Mouse (Mus musculus) midbrain, embryonic 10.5 days (tissue): ENCODE measurements around the gene Kiss1r. TPM values are rescaled to one million over a fixed set of nuclear protein-coding genes. Genes with fewer than 3 reads are reported as not detected.

Experiments
- DNase-seq: peaks from one replicate; pipeline ENCODE4 v3.0.0-alpha.2; 2017; ENCODE audit warnings: low spot score
- H3K27ac ChIP-seq: fragments of 300-500 bp; sonication (generic); replicated peaks from 2 replicates; pipeline ENCODE4 v1.5.1; 2016; ENCODE audit warnings: mild to moderate bottlenecking
- H3K27me3 ChIP-seq: fragments of 300-500 bp; sonication (generic); 2 replicates; pipeline ENCODE4 v1.6.1; 2016; ENCODE audit warnings: low read depth, mild to moderate bottlenecking; ENCODE audit not compliant: poor library complexity, severe bottlenecking
- H3K36me3 ChIP-seq: fragments of 300-500 bp; sonication (generic); 2 replicates; pipeline ENCODE4 v1.6.1; 2016; ENCODE audit warnings: mild to moderate bottlenecking, moderate library complexity
- H3K4me1 ChIP-seq: fragments of 300-500 bp; sonication (generic); 2 replicates; pipeline ENCODE4 v1.6.1; 2016
- H3K4me3 ChIP-seq: fragments of 300-500 bp; sonication (generic); 2 replicates; pipeline ENCODE4 v1.5.1; 2016; ENCODE audit warnings: mild to moderate bottlenecking, moderate library complexity
- H3K9me3 ChIP-seq: fragments of 300-500 bp; sonication (generic); replicated peaks from 2 replicates; pipeline ENCODE4 v1.6.1; 2016; ENCODE audit warnings: mild to moderate bottlenecking
- WGBS: fragments of 180-500 bp; shearing (Covaris S2); methylation state at CpG from one replicate; pipeline ENCODE4 v1.1.7; 2016; 5-methylcytosine and 5-hydroxymethylcytosine counted together
- polyA plus RNA-seq: library from polyadenylated mRNA; unstranded; fragments of >200 nt; fragmentation: Nextera tagmentation; extraction: Ambion mirVana; gene quantifications from 2 replicates; pipeline ENCODE4 v1.2.1, GENCODE M21; 2016

Kiss1r gene
- polyA plus RNA-seq = 1.0 and 1.2 TPM in 2 replicates

- 3% methylated on average over 42 of the region's 42 CpGs for WGBS
- Histone ChIP-seq H3K9me3 (no peaks in the 10 kb centered on the region), H3K27me3 (peaks cover 52% of the 10 kb centered on the region), H3K36me3 (peaks cover 14% of the 10 kb centered on the region), H3K4me1 (peaks cover 80% of the 10 kb centered on the region), H3K4me3 (peak within 1 kb of the TSS; percentile 76), H3K27ac (peak within 1 kb of the TSS; percentile 93)
- DNase-seq = peak; percentile 88
These were observed at the start of gene Kiss1r for GRCm38 (mm10) chr10:79916808-79917531. TSS of gene Kiss1r (plus strand) at chr10:79916971.

GRCm38 (mm10) chr10:79871845-79872244, 44.9 kb upstream of the Kiss1r start:
- peaks cover 55% of the 10 kb centered on the region for H3K36me3 ChIP-seq
- peaks cover 46% of the 10 kb centered on the region for H3K4me1 ChIP-seq
- H3K4me3 ChIP-seq = peak overlapping the region; percentile 82

GRCm38 (mm10) chr10:79872862-79873261, 43.9 kb upstream of the Kiss1r start:
- Histone ChIP-seq H3K4me3 (peak overlapping the region; percentile 82), H3K27ac (peak overlapping the region; percentile 96; the same call in 1 of the 2 replicates), H3K4me1 (peaks cover 49% of the 10 kb centered on the region), H3K36me3 (peaks cover 46% of the 10 kb centered on the region), H3K27me3 (peaks cover 9% of the 10 kb centered on the region; the same call in 1 of the 2 replicates), H3K9me3 (no peaks in the 10 kb centered on the region)
- 36% methylated on average over 3 of the region's 3 CpGs for WGBS
- DNase-seq = no peak

More at GRCm38 (mm10) chr10:79871845-79872244, 44.9 kb upstream of the Kiss1r start:
- WGBS = 93% methylated on average over 8 of the region's 8 CpGs
- H3K27me3 ChIP-seq = no peaks in the 10 kb centered on the region
- no peak overlapping the region for H3K27ac ChIP-seq
- no peaks in the 10 kb centered on the region for H3K9me3 ChIP-seq
- DNase-seq = no peak

- peak overlapping the region; percentile 96 for H3K27ac ChIP-seq
- H3K9me3 ChIP-seq = no peaks in the 10 kb centered on the region
- H3K36me3 ChIP-seq = peaks cover 43% of the 10 kb centered on the region
- peaks cover 9% of the 10 kb centered on the region; the same call in 1 of the 2 replicates for H3K27me3 ChIP-seq
- DNase-seq = no peak
- peaks cover 51% of the 10 kb centered on the region for H3K4me1 ChIP-seq
- H3K4me3 ChIP-seq = peak overlapping the region; percentile 82
- WGBS = 23% methylated on average over 6 of the region's 6 CpGs
These were observed 43.5 kb upstream of the Kiss1r start for GRCm38 (mm10) chr10:79873313-79873712.

- H3K9me3 ChIP-seq = no peaks in the 10 kb centered on the region
- H3K27ac ChIP-seq = peak overlapping the region; percentile 96
- peak overlapping the region; percentile 82 for H3K4me3 ChIP-seq
- 2% methylated on average over 26 of the region's 26 CpGs for WGBS
- H3K36me3 ChIP-seq = peaks cover 40% of the 10 kb centered on the region
- H3K27me3 ChIP-seq = peaks cover 9% of the 10 kb centered on the region; the same call in 1 of the 2 replicates
- peaks cover 51% of the 10 kb centered on the region for H3K4me1 ChIP-seq
- peak; percentile 56 for DNase-seq
These were observed 43.0 kb upstream of the Kiss1r start for GRCm38 (mm10) chr10:79873715-79874289.

GRCm38 (mm10) chr10:79874290-79874862, 42.4 kb upstream of the Kiss1r start, which contains the start of the genes Prtn3 and Plppr3:
TSS of gene Prtn3 (plus strand) at chr10:79874476.
TSS of gene Plppr3 (minus strand) at chr10:79874634.
- no peaks in the 10 kb centered on the region for H3K9me3 ChIP-seq
- H3K4me3 ChIP-seq = peak within 1 kb of the TSS; percentile 82
- DNase-seq = peak; percentile 87
- peaks cover 34% of the 10 kb centered on the region for H3K36me3 ChIP-seq
- H3K4me1 ChIP-seq = peaks cover 52% of the 10 kb centered on the region
- peak within 1 kb of the TSS; percentile 96 for H3K27ac ChIP-seq
- WGBS = under 1% methylated on average over 57 of the region's 57 CpGs
- H3K27me3 ChIP-seq = peaks cover 13% of the 10 kb centered on the region

GRCm38 (mm10) chr10:79877174-79877573, 39.6 kb upstream of the Kiss1r start:
- Histone ChIP-seq H3K27ac (no peak overlapping the region), H3K9me3 (no peaks in the 10 kb centered on the region), H3K36me3 (peaks cover 8% of the 10 kb centered on the region; the same call in 1 of the 2 replicates), H3K27me3 (peaks cover 41% of the 10 kb centered on the region), H3K4me1 (peaks cover 63% of the 10 kb centered on the region), H3K4me3 (no peak overlapping the region)
- 52% methylated on average over 1 of the region's 1 CpGs for WGBS
- DNase-seq = no peak

GRCm38 (mm10) chr10:79877757-79878156, 39.0 kb upstream of the Kiss1r start:
- Histone ChIP-seq H3K36me3 (0 out of 2 replicates have a peak, but pooled peaks cover 2% of the 10 kb centered on the region), H3K4me3 (no peak overlapping the region), H3K9me3 (no peaks in the 10 kb centered on the region), H3K27me3 (peaks cover 46% of the 10 kb centered on the region), H3K27ac (no peak overlapping the region), H3K4me1 (peaks cover 63% of the 10 kb centered on the region)
- 52% methylated on average over 12 of the region's 12 CpGs for WGBS
- no peak for DNase-seq

GRCm38 (mm10) chr10:79879527-79879926, 37.2 kb upstream of the Kiss1r start:
- Histone ChIP-seq H3K4me3 (no peak overlapping the region), H3K9me3 (no peaks in the 10 kb centered on the region), H3K27ac (0 out of 2 replicates have a peak overlapping the region, but pooled peaks have one; percentile 14), H3K36me3 (no peaks in the 10 kb centered on the region), H3K4me1 (peaks cover 56% of the 10 kb centered on the region), H3K27me3 (peaks cover 64% of the 10 kb centered on the region)
- DNase-seq = no peak
- WGBS = 54% methylated on average over 3 of the region's 3 CpGs

GRCm38 (mm10) chr10:79880721-79881120, 36.0 kb upstream of the Kiss1r start:
- 20% methylated on average over 9 of the region's 9 CpGs for WGBS
- Histone ChIP-seq H3K9me3 (no peaks in the 10 kb centered on the region), H3K4me3 (no peak overlapping the region), H3K27ac (no peak overlapping the region), H3K4me1 (peaks cover 44% of the 10 kb centered on the region), H3K27me3 (peaks cover 65% of the 10 kb centered on the region), H3K36me3 (no peaks in the 10 kb centered on the region)
- no peak for DNase-seq

GRCm38 (mm10) chr10:79881981-79882380, 34.8 kb upstream of the Kiss1r start:
- peaks cover 64% of the 10 kb centered on the region for H3K27me3 ChIP-seq
- no peaks in the 10 kb centered on the region for H3K36me3 ChIP-seq
- peak overlapping the region; percentile 32 for H3K4me3 ChIP-seq
- 9% methylated on average over 22 of the region's 22 CpGs for WGBS
- H3K9me3 ChIP-seq = no peaks in the 10 kb centered on the region
- H3K27ac ChIP-seq = no peak overlapping the region; the same call in 1 of the 2 replicates
- H3K4me1 ChIP-seq = peaks cover 42% of the 10 kb centered on the region
- no peak for DNase-seq

- DNase-seq = peak; percentile 81
- Histone ChIP-seq H3K27me3 (peaks cover 62% of the 10 kb centered on the region), H3K4me3 (peak overlapping the region; percentile 20; the same call in 1 of the 2 replicates), H3K9me3 (no peaks in the 10 kb centered on the region), H3K4me1 (peaks cover 32% of the 10 kb centered on the region), H3K27ac (no peak overlapping the region), H3K36me3 (no peaks in the 10 kb centered on the region)
- whole genome bisulfite sequencing = 14% methylated on average over 22 of the region's 22 CpGs
These were observed 33.3 kb upstream of the Kiss1r start for GRCm38 (mm10) chr10:79883297-79884084.
